Comparison of ENCODE assay signal across 9 mouse cellular contexts in genomic region chr11:93273906-93274305, GRCm38 (mm10).
DNase-seq lines count a peak whose midpoint lies in the region; ATAC-seq lines count a peak whose summit lies in the region.
"Had no signal": no experiment of that assay in that cellular context is flagged by ENCODE, and none has a peak within 500 bp of the region (broad histone marks: within the 10 kb centered on the region; RNA-seq: fewer than 3 reads in every experiment).

No protein-coding gene starts in this region.

- peak; percentile 9 to 24 for DNase-seq in heart, postnatal 10 days
- DNase-seq in heart, postnatal 36 days = no peak
- DNase-seq in NIH3T3 (ENCODE audit: low read depth) = peak; percentile 2
- peak; percentile 0 for DNase-seq in fibroblast of lung, adult 2 months (ENCODE audit: low read depth)
- peak; percentile 55 to 92 for DNase-seq in left cerebral cortex, postnatal 25 days (ENCODE audit: low spot score in 2 of 2)
- no peak for DNase-seq in adrenal gland, adult 18-20 months (ENCODE audit: low spot score in 2 of 2)
- DNase-seq: cerebellum, adult 11 months; gastrocnemius, postnatal 36 days had no signal

- intact Hi-C loops in heart, postnatal 10 days (cut with DNase I) = no loop called here
- intact Hi-C loops in heart, postnatal 36 days (cut with DNase I) = no loop called here
- intact Hi-C loops in left cerebral cortex, postnatal 25 days (cut with DNase I) = loop anchor here (10.0 kb wide), 2 partner anchors 149 to 291 kb away; no protein-coding TSS in a partner anchor

- no peak for ATAC-seq in erythroid progenitor cell, adult 5-6 weeks (replicated peaks; ENCODE audit: low FRiP score, poor library complexity, severe bottlenecking)

Comparison
In these comparisons a context has a peak if more than half of its experiments do, and no peak if none do; other contexts are left out.
1. DNase-seq: peak in heart, postnatal 10 days (2 of 2), NIH3T3 (single experiment), fibroblast of lung, adult 2 months (single experiment) and left cerebral cortex, postnatal 25 days (2 of 2); none in heart, postnatal 36 days (0 of 2) and adrenal gland, adult 18-20 months (0 of 2).